In the genomic region with DNA sequence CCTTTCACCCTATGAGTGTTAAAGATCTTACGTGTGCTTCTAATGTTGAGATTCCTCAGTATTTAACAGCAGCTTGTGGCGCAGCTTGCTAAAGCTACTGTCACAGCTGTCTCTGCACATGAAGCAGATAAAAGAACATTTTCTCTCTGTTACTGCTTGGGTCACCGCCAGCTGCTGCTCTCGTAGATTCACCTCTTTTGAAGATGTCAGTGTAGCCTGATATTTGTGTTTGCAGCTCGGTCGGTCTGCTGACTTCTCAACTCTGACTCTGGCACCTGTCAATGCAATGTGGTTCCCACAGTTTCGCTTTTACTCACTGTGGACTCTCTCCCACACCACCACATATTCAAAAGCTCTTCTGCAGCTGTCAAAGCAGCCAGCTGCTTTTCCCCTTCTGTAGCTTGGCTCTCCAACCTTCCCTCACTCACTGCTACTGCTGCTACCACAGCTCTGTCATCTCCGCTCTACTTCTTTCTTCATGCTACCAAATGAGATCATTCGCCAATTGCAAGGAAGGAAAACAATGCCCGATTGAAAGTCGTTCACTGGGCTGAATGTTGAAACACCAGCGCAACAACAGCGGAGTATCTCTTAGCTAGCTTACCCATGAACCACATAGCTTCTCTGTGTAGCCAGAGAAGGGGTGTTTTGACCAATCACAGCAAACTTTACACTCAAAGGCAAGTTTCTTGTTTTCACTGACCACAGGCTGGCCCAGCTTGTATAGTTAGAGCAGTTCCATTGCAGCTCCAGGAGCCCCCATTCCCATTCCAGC, we compare ENCODE assay signal across 8 mouse cellular contexts. TPM values are rescaled to one million over a fixed set of nuclear protein-coding genes. Genes with fewer than 3 reads are reported as not detected.
DNase-seq lines count a peak whose midpoint lies in the region; ATAC-seq lines count a peak whose summit lies in the region.

No protein-coding gene starts in this region.

- H3K4me1 ChIP-seq in midbrain, embryonic 14.5 days (ENCODE audit: control insufficient read depth, insufficient read depth, low read length): peaks cover 3% of the 10 kb centered on the region; the same call in 1 of the 2 replicates

- H3K27me3 ChIP-seq in midbrain, embryonic 14.5 days (ENCODE audit: control insufficient read depth, insufficient read depth, low read length): no peaks in the 10 kb centered on the region

- no peak overlapping the region for H3K9ac ChIP-seq in midbrain, embryonic 14.5 days (replicated peaks; ENCODE audit: low read length)

- H3K27ac ChIP-seq in midbrain, embryonic 14.5 days (replicated peaks; ENCODE audit: low read depth, low read length): no peak overlapping the region

- no peak for ATAC-seq in midbrain, embryonic 14.5 days (ENCODE audit: low FRiP score, low TSS enrichment)

- H3K9me3 ChIP-seq in midbrain, embryonic 14.5 days (ENCODE audit: control insufficient read depth, low read length): no peaks in the 10 kb centered on the region

- no peak overlapping the region for H3K4me3 ChIP-seq in midbrain, embryonic 14.5 days (replicated peaks; ENCODE audit: low read depth, low read length)

- peak; percentile 10 for DNase-seq in adrenal gland, postnatal 10 days
- DNase-seq in adrenal gland, adult 2 months: no peak
- peak; percentile 6 for DNase-seq in spleen, adult 12 weeks (ENCODE audit: low spot score)
- DNase-seq in spleen, adult 18-20 months: no peak
- DNase-seq in layer of hippocampus, postnatal 14 days (ENCODE audit: low spot score in 2 of 2): peak; percentile 12 to 43
- DNase-seq in midbrain, embryonic 14.5 days: peak; percentile 30
- DNase-seq in thymus, postnatal 14 days: peak; percentile 72
- no peak for DNase-seq in urinary bladder, postnatal 4 days (ENCODE audit: low spot score in 2 of 2)

- 56% methylated on average over 13 of the region's 13 CpGs for WGBS in midbrain, embryonic 14.5 days

- no peaks in the 10 kb centered on the region for H3K36me3 ChIP-seq in midbrain, embryonic 14.5 days (ENCODE audit: control insufficient read depth, insufficient read depth, low read length)

- no peak overlapping the region; the same call in 1 of the 2 replicates for H3K4me2 ChIP-seq in midbrain, embryonic 14.5 days (ENCODE audit: low read length)

RNA-seq across cellular contexts. Expression of a gene that starts 45.3 kb away (rescaled TPM):
- 10 to 100 TPM; 25.2 to 25.7 TPM for total RNA-seq in adrenal gland, postnatal 10 days (2021)
- total RNA-seq in adrenal gland, adult 2 months (2021): 10 to 100 TPM; 18.6 to 27.9 TPM
- polyA plus RNA-seq in adrenal gland, adult 2 months (2012; rRNA removed): 84.7 and 116 TPM in 2 replicates
- 10 to 100 TPM; 36.7 to 38.6 TPM for total RNA-seq in layer of hippocampus, postnatal 14 days (2021)
- 21.9 and 24.3 TPM in 2 replicates for polyA plus RNA-seq in midbrain, embryonic 14.5 days (2014; fragmentation: Nextera tagmentation; extraction: Ambion mirVana)

Comparison
In these comparisons a context has a peak if more than half of its experiments do, and no peak if none do; other contexts are left out.
1. DNase-seq: peak in adrenal gland, postnatal 10 days (single experiment), spleen, adult 12 weeks (single experiment), layer of hippocampus, postnatal 14 days (2 of 2), midbrain, embryonic 14.5 days (single experiment) and thymus, postnatal 14 days (single experiment); none in adrenal gland, adult 2 months (single experiment), spleen, adult 18-20 months (0 of 2) and urinary bladder, postnatal 4 days (0 of 2).